Mouse (Mus musculus) spleen, adult 2 months (tissue): ENCODE measurements around the gene Hivep3. TPM values are rescaled to one million over a fixed set of nuclear protein-coding genes. Genes with fewer than 3 reads are reported as not detected.

Source experiments
- DNase-seq, 2 experiments: peaks; one replicate each; pipeline versions ENCODE4 v3.0.0 to v3.0.0-alpha.2; 2012 to 2021; ENCODE audit warnings: low spot score in 2 of 2, low read depth in 1 of 2
- H3K27ac ChIP-seq: fragments of 200-500 bp; 2 replicates; pipeline ENCODE4 v1.5.1; 2012; ENCODE audit warnings: low read length, inconsistent platforms; ENCODE audit not compliant: insufficient read depth
- H3K27me3 ChIP-seq: fragments of 200-500 bp; 2 replicates; pipeline ENCODE4 v1.6.1; 2012; ENCODE audit warnings: mild to moderate bottlenecking, moderate library complexity, low read length, inconsistent platforms; ENCODE audit not compliant: control insufficient read depth, insufficient read depth
- H3K36me3 ChIP-seq: fragments of 200-500 bp; 2 replicates; pipeline ENCODE4 v1.6.1; 2012; ENCODE audit warnings: mild to moderate bottlenecking, low read length, inconsistent platforms; ENCODE audit not compliant: control insufficient read depth, insufficient read depth
- H3K4me1 ChIP-seq: fragments of 200-500 bp; 2 replicates; pipeline ENCODE4 v1.6.1; 2011; ENCODE audit warnings: inconsistent platforms; ENCODE audit not compliant: control insufficient read depth, insufficient read depth, insufficient read length
- H3K4me3 ChIP-seq: fragments of 200-500 bp; 2 replicates; pipeline ENCODE4 v1.5.1; 2011; ENCODE audit warnings: mild to moderate bottlenecking, inconsistent platforms; ENCODE audit not compliant: insufficient read depth, insufficient read length; ENCODE audit errors: extremely low read depth
- CTCF ChIP-seq: fragments of 200-500 bp; IDR thresholded peaks from 2 replicates; pipeline ENCODE4 v1.5.1; 2011; ENCODE audit warnings: mild to moderate bottlenecking, inconsistent platforms; ENCODE audit not compliant: insufficient read depth, insufficient read length, insufficient replicate concordance; ENCODE audit errors: extremely low read depth
- POLR2A ChIP-seq: fragments of 200-500 bp; IDR thresholded peaks from 2 replicates; pipeline ENCODE4 v1.6.1; 2011; ENCODE audit warnings: low read depth, low read length, inconsistent platforms
- WGBS: fragments of 180-500 bp; shearing (Covaris S2); methylation state at CpG from one replicate; pipeline ENCODE4 v1.1.7; 2018; 5-methylcytosine and 5-hydroxymethylcytosine counted together
- polyA plus RNA-seq: library from polyadenylated mRNA; depleted of rRNA; stranded (reverse); fragments of >200 nt; gene quantifications from 2 replicates; pipeline ENCODE4 v1.2.3, GENCODE M21; 2012

Gene Hivep3
- polyA plus RNA-seq, 1 experiment, result 8.7 TPM

DNA sequence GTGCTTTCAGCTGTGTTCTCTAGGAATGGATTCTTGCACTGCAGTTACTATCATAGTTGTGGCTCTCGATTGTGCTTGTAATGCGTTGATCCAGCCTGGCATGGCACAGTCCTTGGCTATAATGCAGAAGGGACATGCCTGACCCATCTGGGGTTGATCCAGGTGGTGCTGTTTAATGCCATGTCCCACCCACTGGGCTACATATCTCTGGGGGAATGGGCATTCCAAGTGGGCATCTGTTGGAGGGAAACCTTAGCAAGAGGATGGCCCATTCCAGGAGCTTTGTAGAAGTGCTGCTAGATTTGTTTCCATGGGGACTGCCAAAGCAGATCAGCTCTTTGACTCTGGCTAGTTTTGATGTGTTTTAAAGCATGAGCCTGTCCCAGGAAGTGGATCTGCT, 137.9 kb downstream of the Hivep3 start:
- Histone ChIP-seq H3K27ac (no peak overlapping the region), H3K4me1 (0 out of 2 replicates have a peak, but pooled peaks cover 3% of the 10 kb centered on the region), H3K27me3 (no peaks in the 10 kb centered on the region), H3K4me3 (no peak overlapping the region), H3K36me3 (no peaks in the 10 kb centered on the region)
- 90% methylated on average over 2 of the region's 2 CpGs for WGBS
- no peak for TF ChIP-seq CTCF
- no peak for DNase-seq

DNA sequence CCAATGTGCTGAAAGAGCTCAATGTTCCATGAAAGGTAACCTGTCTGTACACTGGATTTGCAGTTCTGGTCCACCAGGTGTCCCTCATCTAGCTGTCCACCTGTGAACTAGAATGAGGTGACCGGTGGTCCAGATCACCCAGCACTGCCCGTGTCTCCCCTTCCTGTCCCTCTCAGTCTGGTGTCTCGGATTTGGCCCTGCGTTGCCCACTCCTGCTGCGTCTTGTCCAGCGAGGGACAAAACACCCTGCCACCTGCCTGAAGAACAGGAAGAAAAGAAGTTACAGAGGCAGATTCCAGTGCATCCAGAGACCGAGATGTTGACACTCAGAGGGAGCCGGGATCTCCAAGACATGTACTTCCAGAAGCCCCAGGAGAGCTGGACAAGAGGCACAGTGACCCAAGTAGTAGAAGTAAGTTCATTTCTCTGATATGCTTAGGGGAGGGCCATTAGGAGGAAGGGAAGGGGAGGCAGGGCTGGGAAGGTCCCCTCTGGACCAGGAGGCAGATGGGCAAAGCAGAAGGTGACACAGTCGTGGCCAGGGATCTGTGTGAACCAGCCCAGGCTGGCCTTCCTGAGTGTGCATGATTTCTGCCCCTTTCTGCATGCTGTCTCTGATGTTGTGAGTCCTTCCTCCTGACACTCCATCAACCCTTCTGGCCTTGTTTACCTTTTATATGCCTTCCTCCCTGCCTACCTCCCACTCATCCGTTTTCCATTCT, 138.4 kb downstream of the Hivep3 start:
- Histone ChIP-seq H3K4me3 (no peak overlapping the region), H3K4me1 (0 out of 2 replicates have a peak, but pooled peaks cover 3% of the 10 kb centered on the region), H3K36me3 (no peaks in the 10 kb centered on the region), H3K27ac (no peak overlapping the region), H3K27me3 (no peaks in the 10 kb centered on the region)
- 88% methylated on average over 10 of the region's 10 CpGs for WGBS
- no peak for DNase-seq
- TF ChIP-seq POLR2A (no peak), CTCF (no peak)

DNA sequence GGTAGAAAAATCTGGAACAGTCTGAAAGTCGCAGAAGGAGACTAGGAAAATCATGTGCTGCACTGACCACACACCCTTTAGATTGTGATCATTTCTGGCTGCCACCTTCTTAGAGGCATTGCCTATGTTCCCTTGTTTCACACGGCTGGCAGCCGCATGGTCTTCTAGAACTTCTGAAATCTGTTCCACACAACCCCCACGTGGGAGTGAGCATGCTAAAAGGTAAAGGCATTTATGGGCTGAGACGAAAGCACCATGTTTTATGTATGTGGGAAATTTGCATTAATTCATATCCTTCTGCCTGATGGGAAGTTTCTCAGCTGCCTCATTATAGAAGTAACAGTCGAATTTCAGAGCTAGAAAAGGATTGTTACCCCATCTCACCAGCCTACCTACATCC, 140.4 kb downstream of the Hivep3 start:
- Histone ChIP-seq H3K36me3 (no peaks in the 10 kb centered on the region), H3K27me3 (no peaks in the 10 kb centered on the region), H3K4me1 (0 out of 2 replicates have a peak, but pooled peaks cover 3% of the 10 kb centered on the region), H3K27ac (no peak overlapping the region), H3K4me3 (no peak overlapping the region)
- 83% methylated on average over 6 of the region's 6 CpGs for WGBS
- TF ChIP-seq CTCF (no peak), POLR2A (no peak)
- DNase-seq, result no peak

DNA sequence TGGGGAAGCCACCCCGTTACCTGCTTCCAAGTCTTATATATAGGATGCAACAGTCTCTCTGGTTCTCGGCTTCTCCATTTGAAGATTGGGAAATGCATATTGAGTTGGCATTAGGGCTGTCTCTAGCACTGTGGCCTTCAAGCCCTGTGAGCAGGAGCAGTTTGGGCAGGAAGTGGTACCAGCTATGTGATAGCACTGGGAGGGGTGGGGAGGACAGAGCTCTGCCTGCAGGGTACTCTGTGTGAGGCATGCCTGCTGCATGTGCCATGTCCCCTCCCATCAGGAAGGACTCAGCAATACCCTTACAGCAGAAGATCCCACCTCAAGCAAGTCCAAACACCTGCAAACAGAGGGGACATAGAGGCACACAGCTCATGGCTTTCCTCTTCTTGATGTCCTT, 142.0 kb downstream of the Hivep3 start:
- H3K27me3 ChIP-seq, result no peaks in the 10 kb centered on the region
- TF ChIP-seq CTCF (no peak), POLR2A (no peak)
- no peak for DNase-seq
- no peak overlapping the region for H3K27ac ChIP-seq
- no peak overlapping the region for H3K4me3 ChIP-seq
- 0 out of 2 replicates have a peak, but pooled peaks cover 3% of the 10 kb centered on the region for H3K4me1 ChIP-seq
- WGBS, result 68% methylated on average over 2 of the region's 2 CpGs
- no peaks in the 10 kb centered on the region for H3K36me3 ChIP-seq

DNA sequence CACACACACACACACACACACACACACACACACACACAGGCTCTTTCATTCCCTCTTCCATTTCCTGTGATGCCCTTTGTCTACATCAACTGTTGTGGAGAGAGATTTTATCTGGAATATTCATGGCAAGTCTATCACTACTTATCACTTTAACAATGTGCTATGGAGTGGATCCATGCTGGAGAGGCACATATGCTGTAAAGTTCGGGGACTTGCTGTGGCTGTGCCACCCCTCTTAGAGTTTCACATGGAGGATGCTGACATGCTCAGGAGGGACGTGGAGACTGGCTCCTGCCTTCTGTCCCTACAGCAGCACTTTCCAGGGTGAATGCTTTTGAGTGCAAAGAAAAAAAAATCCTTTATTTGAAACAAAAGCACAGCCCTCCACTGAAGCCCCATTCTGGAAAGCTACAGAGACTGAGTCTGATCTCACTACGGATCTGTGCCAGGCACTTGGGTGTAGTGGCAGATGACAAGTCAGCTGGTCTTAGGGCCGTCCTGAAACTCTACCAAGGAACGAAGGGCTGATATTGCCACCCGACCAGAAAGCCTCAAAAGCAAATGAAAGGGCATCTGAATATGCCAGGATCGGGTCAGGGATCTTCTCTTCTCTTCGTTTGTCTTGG, 143.1 kb downstream of the Hivep3 start:
- Histone ChIP-seq H3K27ac (no peak overlapping the region), H3K4me1 (0 out of 2 replicates have a peak, but pooled peaks cover 3% of the 10 kb centered on the region), H3K4me3 (no peak overlapping the region), H3K27me3 (no peaks in the 10 kb centered on the region), H3K36me3 (no peaks in the 10 kb centered on the region)
- no peak for TF ChIP-seq POLR2A
- TF ChIP-seq CTCF, result no peak
- WGBS, result 87% methylated on average over 8 of the region's 8 CpGs
- DNase-seq, result no peak

DNA sequence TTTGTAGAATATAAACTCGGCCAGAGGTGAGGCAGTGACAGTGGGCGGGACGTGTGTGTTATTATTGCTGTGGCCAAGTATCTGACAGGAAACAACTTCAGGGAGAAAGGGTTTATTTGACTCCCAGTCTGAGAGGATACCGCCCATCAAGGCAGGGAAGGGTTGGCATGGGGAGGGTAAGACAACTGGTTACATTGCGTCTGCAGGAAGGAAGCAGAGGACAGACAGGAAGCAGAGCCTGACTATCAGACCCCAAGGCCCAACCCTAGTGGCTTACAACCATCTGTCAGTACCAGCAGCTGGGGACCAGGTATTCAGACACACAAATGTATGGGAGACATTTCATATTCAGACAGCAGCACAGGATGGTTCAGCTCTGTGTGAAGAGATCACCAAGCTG, 144.6 kb downstream of the Hivep3 start:
- H3K36me3 ChIP-seq, result no peaks in the 10 kb centered on the region
- no peak overlapping the region for H3K4me3 ChIP-seq
- no peak for DNase-seq
- WGBS, result 28% methylated on average over 5 of the region's 5 CpGs
- no peaks in the 10 kb centered on the region for H3K27me3 ChIP-seq
- 0 out of 2 replicates have a peak, but pooled peaks cover 3% of the 10 kb centered on the region for H3K4me1 ChIP-seq
- H3K27ac ChIP-seq, result no peak overlapping the region
- TF ChIP-seq CTCF (no peak), POLR2A (no peak)

DNA sequence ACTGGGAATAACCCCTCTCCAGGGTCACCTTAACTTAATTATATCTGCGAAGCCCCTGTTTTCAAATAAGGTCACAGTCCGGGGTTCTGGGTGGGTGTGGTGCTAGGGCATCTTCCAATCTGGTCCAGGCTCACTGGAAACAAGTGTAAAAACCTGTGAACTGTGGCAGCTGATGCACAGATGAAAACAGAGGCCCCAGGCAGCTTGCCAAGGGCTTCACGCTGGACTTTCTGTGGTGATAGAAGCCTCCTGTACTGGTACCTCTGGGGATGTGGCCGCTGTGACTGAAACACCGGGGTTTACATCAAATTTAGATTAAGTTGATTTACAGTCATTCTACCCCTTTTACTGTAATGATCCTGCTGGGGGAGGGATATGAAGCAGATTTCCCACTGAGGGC, 146.1 kb downstream of the Hivep3 start:
- Histone ChIP-seq H3K36me3 (no peaks in the 10 kb centered on the region), H3K27ac (no peak overlapping the region), H3K27me3 (no peaks in the 10 kb centered on the region), H3K4me1 (0 out of 2 replicates have a peak, but pooled peaks cover 3% of the 10 kb centered on the region), H3K4me3 (no peak overlapping the region)
- DNase-seq, result no peak
- 87% methylated on average over 5 of the region's 5 CpGs for WGBS
- TF ChIP-seq POLR2A (no peak), CTCF (no peak)
